Mouse (Mus musculus) WW6 (cell line): ENCODE results near the gene Grm4.

ENCODE experiments used
- DNase-seq: peaks from one replicate; pipeline ENCODE4 v3.0.0-alpha.2; 2013; ENCODE audit warnings: low read depth, low spot score

Gene Grm4

GRCm38 (mm10) chr17:27445364-27446075 lies 75.7 kb downstream of the Grm4 start:
- no peak for DNase-seq

- DNase-seq = no peak
Observed at GRCm38 (mm10) chr17:27442538-27443113, 78.6 kb downstream of the Grm4 start.

GRCm38 (mm10) chr17:27441778-27442177 lies 79.4 kb downstream of the Grm4 start:
- DNase-seq = no peak

- DNase-seq = no peak
Observed at GRCm38 (mm10) chr17:27435799-27436198, 85.4 kb downstream of the Grm4 start.

GRCm38 (mm10) chr17:27435225-27435624 lies 86.0 kb downstream of the Grm4 start:
- DNase-seq = no peak

GRCm38 (mm10) chr17:27434066-27434465 lies 87.1 kb downstream of the Grm4 start:
- DNase-seq = no peak

GRCm38 (mm10) chr17:27433179-27433680 lies 88.0 kb downstream of the Grm4 start:
- DNase-seq = no peak

GRCm38 (mm10) chr17:27432145-27432650 lies 89.0 kb downstream of the Grm4 start:
- no peak for DNase-seq

- DNase-seq = no peak
Observed at GRCm38 (mm10) chr17:27431049-27431839, 90.0 kb downstream of the Grm4 start.

GRCm38 (mm10) chr17:27429757-27430156 lies 91.4 kb downstream of the Grm4 start:
- no peak for DNase-seq

GRCm38 (mm10) chr17:27425016-27425415 lies 96.2 kb downstream of the Grm4 start:
- DNase-seq = no peak

GRCm38 (mm10) chr17:27424356-27424755 lies 96.8 kb downstream of the Grm4 start:
- no peak for DNase-seq

- no peak for DNase-seq
Observed at GRCm38 (mm10) chr17:27422726-27423381, 98.3 kb downstream of the Grm4 start.

GRCm38 (mm10) chr17:27422371-27422725 lies 98.9 kb downstream of the Grm4 start:
- no peak for DNase-seq

- DNase-seq = no peak
Observed at GRCm38 (mm10) chr17:27421837-27422236, 99.4 kb downstream of the Grm4 start.

GRCm38 (mm10) chr17:27409006-27409405 lies 112.2 kb downstream of the Grm4 start:
- no peak for DNase-seq

- no peak for DNase-seq
Observed at GRCm38 (mm10) chr17:27408531-27408930, 112.7 kb downstream of the Grm4 start.

GRCm38 (mm10) chr17:27406956-27407355 lies 114.2 kb downstream of the Grm4 start:
- DNase-seq = no peak

- DNase-seq = no peak
Observed at GRCm38 (mm10) chr17:27405376-27406024, 115.7 kb downstream of the Grm4 start.

- DNase-seq = no peak
Observed at GRCm38 (mm10) chr17:27401200-27401599, 120.0 kb downstream of the Grm4 start.

GRCm38 (mm10) chr17:27393931-27394330 lies 127.3 kb downstream of the Grm4 start:
- no peak for DNase-seq
